Mouse (Mus musculus): ENCODE results near the gene Crtc2.

Crtc2 gene

DNA sequence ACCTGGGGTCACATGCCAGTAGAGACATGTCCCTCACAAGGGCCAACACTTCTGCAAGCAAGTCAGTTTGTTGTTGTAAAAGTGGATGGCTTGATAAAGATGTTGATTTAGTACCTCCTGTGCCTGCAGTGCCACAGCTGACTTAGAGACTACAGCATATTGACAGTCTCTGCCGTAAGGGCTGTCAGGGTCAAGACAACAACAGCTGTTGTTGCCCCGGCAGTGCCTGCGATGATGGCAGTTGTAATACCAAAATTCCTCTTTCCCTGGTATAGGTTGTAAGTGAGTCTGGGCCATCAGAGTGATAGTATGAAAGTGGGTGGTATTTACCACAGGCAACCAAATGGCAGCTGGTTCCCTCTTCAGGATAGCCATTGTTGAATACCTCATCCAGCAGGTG lies 51.8 kb downstream of the Crtc2 start:
- no peak for DNase-seq (ENCODE audit: low read depth in 2 of 2, low spot score in 2 of 2)

DNA sequence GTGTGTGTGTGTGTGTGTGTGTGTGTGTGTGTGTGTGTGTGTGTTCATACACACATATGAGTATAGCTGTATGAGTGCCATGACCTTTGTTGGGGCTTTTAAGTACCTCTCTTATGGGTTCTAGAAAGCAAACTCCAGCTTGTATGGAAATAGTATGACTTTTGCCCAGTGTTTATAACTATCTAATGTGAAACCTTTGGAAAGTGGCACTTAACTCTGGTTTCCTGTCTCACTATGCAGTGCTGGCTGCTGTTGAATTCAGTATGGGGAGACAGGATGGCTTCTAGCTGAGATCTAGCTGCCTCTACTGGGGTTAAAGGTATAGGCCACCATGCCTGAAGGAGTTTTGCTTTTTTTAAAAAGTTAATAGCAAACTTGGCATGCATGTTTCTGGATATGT lies 55.6 kb downstream of the Crtc2 start:
- DNase-seq (ENCODE audit: low read depth in 2 of 2, low spot score in 2 of 2) = no peak

DNA sequence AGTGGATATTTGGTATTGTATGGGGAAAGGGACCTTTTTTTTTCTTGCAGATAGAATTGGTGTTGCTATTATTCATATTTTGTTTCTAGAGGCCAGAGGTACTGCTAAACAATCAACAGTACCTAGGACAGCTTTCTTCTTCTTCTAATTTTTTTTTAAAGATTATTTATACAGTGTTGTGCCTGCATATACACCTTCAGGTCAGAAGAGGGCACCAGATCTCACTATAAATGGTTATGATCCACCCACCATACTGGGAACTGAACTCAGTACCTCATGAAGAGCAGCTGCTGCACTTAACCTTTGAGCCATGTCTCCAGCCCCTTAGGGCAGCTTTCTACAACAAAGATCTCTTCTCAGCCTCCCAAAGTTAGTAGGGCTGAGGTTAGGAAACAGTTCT lies 59.4 kb downstream of the Crtc2 start:
- peak; percentile 8 to 19 for DNase-seq (ENCODE audit: low read depth in 2 of 2, low spot score in 2 of 2)
